Mouse (Mus musculus): ENCODE data around the gene Tep1. TPM values are rescaled to one million over a fixed set of nuclear protein-coding genes. Genes with fewer than 3 reads are reported as not detected.
"Not testable (repeated sequence)": the region's sequence is repeated elsewhere in the genome, so short reads cannot be mapped to it uniquely, and the experiment has no call there.

Tep1 gene
- total and polyA plus RNA-seq, 2 experiments, result 9.0 to 13.1 TPM

- Histone ChIP-seq H3K27me3 (ENCODE audit: control insufficient read depth, insufficient read depth, low read length) (no peaks in the 10 kb centered on the region), H3K36me3 (ENCODE audit: control insufficient read depth, insufficient read depth, low read length) (0 out of 2 replicates have a peak, but pooled peaks cover 2% of the 10 kb centered on the region), H3K4me1 (ENCODE audit: control insufficient read depth, insufficient read depth, low read length) (no peaks in the 10 kb centered on the region), H3K27ac (replicated peaks; ENCODE audit: insufficient read depth, low read depth, low read length) (peak within 1 kb of the TSS; percentile 42), H3K79me2 (ENCODE audit: control insufficient read depth, insufficient read depth, low read length) (no peaks in the 10 kb centered on the region), H3K9ac (ENCODE audit: low read depth, low read length) (peak within 1 kb of the TSS; percentile 75), H3K4me3 (ENCODE audit: insufficient read depth, low read depth, low read length) (peak within 1 kb of the TSS; percentile 72)
- under 1% methylated on average over 42 of the region's 42 CpGs for WGBS
- peak; percentile 92 for DNase-seq (ENCODE audit: extremely low read depth, low read depth, low spot score)
- TF ChIP-seq CTCF (IDR thresholded peaks at IDR 0.05; ENCODE audit: low read depth, low read length) (no peak), POLR2A (IDR thresholded peaks at IDR 0.05; ENCODE audit: extremely low read depth, insufficient read depth, low read length) (peak; percentile 29; the same call in 1 of the 2 replicates)
Observed at GRCm38 (mm10) chr14:50807487-50808072, 62.8 kb downstream of the Tep1 start, which contains the start of the genes Ccnb1ip1 and Parp2. TSS of gene Ccnb1ip1 (minus strand) at chr14:50807732. TSS of gene Parp2 (plus strand) at chr14:50807841.

GRCm38 (mm10) chr14:50806469-50806868 is 63.9 kb downstream of the Tep1 start:
- H3K4me3 ChIP-seq (ENCODE audit: insufficient read depth, low read depth, low read length); H3K4me1 ChIP-seq (ENCODE audit: control insufficient read depth, insufficient read depth, low read length); H3K9ac ChIP-seq (ENCODE audit: low read depth, low read length); H3K79me2 ChIP-seq (ENCODE audit: control insufficient read depth, insufficient read depth, low read length); H3K27me3 ChIP-seq (ENCODE audit: control insufficient read depth, insufficient read depth, low read length); H3K36me3 ChIP-seq (ENCODE audit: control insufficient read depth, insufficient read depth, low read length); DNase-seq (ENCODE audit: extremely low read depth, low read depth, low spot score); H3K27ac ChIP-seq (replicated peaks; ENCODE audit: insufficient read depth, low read depth, low read length): not testable (repeated sequence)
- WGBS, result 90% methylated on average over 5 of the region's 5 CpGs

GRCm38 (mm10) chr14:50804683-50805082 is 65.7 kb downstream of the Tep1 start:
- WGBS, result 46% methylated on average over 13 of the region's 13 CpGs

DNA sequence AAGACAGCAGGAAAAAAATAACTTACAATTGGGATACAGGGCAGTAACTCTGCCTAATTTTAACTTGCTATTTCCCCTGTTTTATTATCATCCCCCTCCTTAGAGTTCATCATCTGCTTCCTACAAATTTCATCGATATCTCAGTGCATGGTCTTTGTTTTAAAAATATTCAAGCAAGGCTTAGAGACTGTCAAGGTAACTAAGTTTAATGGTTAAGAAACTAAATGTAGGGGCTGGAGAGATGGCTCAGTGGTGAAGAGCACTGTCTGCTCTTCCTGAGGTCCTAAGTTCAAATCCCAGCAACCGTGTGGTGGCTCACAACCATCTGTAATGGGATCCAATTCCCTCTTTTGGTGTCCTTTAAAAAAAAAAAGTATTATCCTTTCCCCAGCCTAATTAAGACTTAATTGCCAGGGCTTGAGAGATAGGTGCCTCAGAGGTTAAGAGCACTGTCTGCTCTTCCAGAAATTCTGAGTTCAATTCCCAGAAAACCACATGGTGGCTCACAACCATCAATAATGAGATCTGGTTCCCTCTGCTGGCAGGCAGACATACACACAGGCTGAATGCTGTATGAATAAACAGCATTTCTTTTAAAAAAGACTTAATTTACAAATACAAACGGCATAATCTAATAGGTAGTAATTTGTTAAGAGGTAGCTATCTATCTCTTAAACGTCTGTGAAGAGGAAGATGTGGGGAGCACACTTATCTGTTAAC is 67.4 kb downstream of the Tep1 start:
- DNase-seq (ENCODE audit: extremely low read depth, low read depth, low spot score), result no peak
- H3K36me3 ChIP-seq (ENCODE audit: control insufficient read depth, insufficient read depth, low read length), result no peaks in the 10 kb centered on the region
- 69% methylated on average over 4 of the region's 4 CpGs for WGBS

More at GRCm38 (mm10) chr14:50804683-50805082, 65.7 kb downstream of the Tep1 start:
- Histone ChIP-seq H3K27ac (replicated peaks; ENCODE audit: insufficient read depth, low read depth, low read length) (no peak overlapping the region), H3K36me3 (ENCODE audit: control insufficient read depth, insufficient read depth, low read length) (no peaks in the 10 kb centered on the region), H3K27me3 (ENCODE audit: control insufficient read depth, insufficient read depth, low read length) (no peaks in the 10 kb centered on the region), H3K4me3 (ENCODE audit: insufficient read depth, low read depth, low read length) (no peak overlapping the region), H3K9ac (ENCODE audit: low read depth, low read length) (no peak overlapping the region), H3K4me1 (ENCODE audit: control insufficient read depth, insufficient read depth, low read length) (no peaks in the 10 kb centered on the region), H3K79me2 (ENCODE audit: control insufficient read depth, insufficient read depth, low read length) (no peaks in the 10 kb centered on the region)
- DNase-seq (ENCODE audit: extremely low read depth, low read depth, low spot score), result no peak
- TF ChIP-seq CTCF (IDR thresholded peaks at IDR 0.05; ENCODE audit: low read depth, low read length) (no peak), POLR2A (IDR thresholded peaks at IDR 0.05; ENCODE audit: extremely low read depth, insufficient read depth, low read length) (no peak)

GRCm38 (mm10) chr14:50802441-50802840 is 67.9 kb downstream of the Tep1 start:
- no peak overlapping the region for H3K27ac ChIP-seq (replicated peaks; ENCODE audit: insufficient read depth, low read depth, low read length)
- WGBS, result 91% methylated on average over 6 of the region's 6 CpGs
- no peaks in the 10 kb centered on the region for H3K27me3 ChIP-seq (ENCODE audit: control insufficient read depth, insufficient read depth, low read length)
- no peaks in the 10 kb centered on the region for H3K4me1 ChIP-seq (ENCODE audit: control insufficient read depth, insufficient read depth, low read length)
- no peak overlapping the region for H3K4me3 ChIP-seq (ENCODE audit: insufficient read depth, low read depth, low read length)
- H3K9ac ChIP-seq (ENCODE audit: low read depth, low read length), result no peak overlapping the region
- no peak for DNase-seq (ENCODE audit: extremely low read depth, low read depth, low spot score)
- H3K36me3 ChIP-seq (ENCODE audit: control insufficient read depth, insufficient read depth, low read length), result no peaks in the 10 kb centered on the region
- H3K79me2 ChIP-seq (ENCODE audit: control insufficient read depth, insufficient read depth, low read length), result no peaks in the 10 kb centered on the region
- TF ChIP-seq POLR2A (IDR thresholded peaks at IDR 0.05; ENCODE audit: extremely low read depth, insufficient read depth, low read length), result no peak
- TF ChIP-seq CTCF (IDR thresholded peaks at IDR 0.05; ENCODE audit: low read depth, low read length), result no peak

More for the DNA sequence above, 67.4 kb downstream of the Tep1 start:
- Histone ChIP-seq H3K9ac (ENCODE audit: low read depth, low read length) (no peak overlapping the region), H3K4me3 (ENCODE audit: insufficient read depth, low read depth, low read length) (no peak overlapping the region), H3K4me1 (ENCODE audit: control insufficient read depth, insufficient read depth, low read length) (no peaks in the 10 kb centered on the region), H3K79me2 (ENCODE audit: control insufficient read depth, insufficient read depth, low read length) (no peaks in the 10 kb centered on the region), H3K27me3 (ENCODE audit: control insufficient read depth, insufficient read depth, low read length) (no peaks in the 10 kb centered on the region), H3K27ac (replicated peaks; ENCODE audit: insufficient read depth, low read depth, low read length) (no peak overlapping the region)
- TF ChIP-seq CTCF (IDR thresholded peaks at IDR 0.05; ENCODE audit: low read depth, low read length), result no peak
- no peak for TF ChIP-seq POLR2A (IDR thresholded peaks at IDR 0.05; ENCODE audit: extremely low read depth, insufficient read depth, low read length)

All from liver, adult 2 months (tissue).